Mouse (Mus musculus): ENCODE measurements around the gene Dhrs7. TPM values are rescaled to one million over a fixed set of nuclear protein-coding genes. Genes with fewer than 3 reads are reported as not detected.

Dhrs7 gene
- polyA plus RNA-seq, 1 experiment, result 23.9 TPM

GRCm38 (mm10) chr12:72683612-72684011 lies 18.9 kb upstream of the Dhrs7 start:
- H3K4me3 ChIP-seq (ENCODE audit: low read depth, low read length), result no peak overlapping the region
- H3K27ac ChIP-seq (ENCODE audit: insufficient read depth, low read depth, low read length), result no peak overlapping the region
- no peaks in the 10 kb centered on the region for H3K27me3 ChIP-seq (ENCODE audit: control insufficient read depth, insufficient read depth, low read length)
- TF ChIP-seq POLR2A (IDR thresholded peaks at IDR 0.05; ENCODE audit: low read depth, low read length) (no peak), CTCF (IDR thresholded peaks at IDR 0.05; ENCODE audit: extremely low read depth, insufficient read length, insufficient replicate concordance, low read depth, low read length) (no peak)
- no peaks in the 10 kb centered on the region for H3K36me3 ChIP-seq (ENCODE audit: control insufficient read depth, insufficient read depth, low read length)
- H3K4me1 ChIP-seq (ENCODE audit: control insufficient read depth, insufficient read depth, insufficient read length, low read length), result no peaks in the 10 kb centered on the region
- 89% methylated on average over 3 of the region's 3 CpGs for WGBS

- no peaks in the 10 kb centered on the region for H3K27me3 ChIP-seq (ENCODE audit: control insufficient read depth, insufficient read depth, low read length)
- TF ChIP-seq CTCF (IDR thresholded peaks at IDR 0.05; ENCODE audit: extremely low read depth, insufficient read length, insufficient replicate concordance, low read depth, low read length), result no peak
- TF ChIP-seq POLR2A (IDR thresholded peaks at IDR 0.05; ENCODE audit: low read depth, low read length), result no peak
- 57% methylated on average over 8 of the region's 8 CpGs for WGBS
Observed at GRCm38 (mm10) chr12:72682511-72683282, 18.0 kb upstream of the Dhrs7 start.

GRCm38 (mm10) chr12:72681919-72682318 lies 17.2 kb upstream of the Dhrs7 start:
- no peak overlapping the region for H3K4me3 ChIP-seq (ENCODE audit: low read depth, low read length)
- H3K36me3 ChIP-seq (ENCODE audit: control insufficient read depth, insufficient read depth, low read length), result no peaks in the 10 kb centered on the region
- no peak for TF ChIP-seq CTCF (IDR thresholded peaks at IDR 0.05; ENCODE audit: extremely low read depth, insufficient read length, insufficient replicate concordance, low read depth, low read length)
- TF ChIP-seq POLR2A (IDR thresholded peaks at IDR 0.05; ENCODE audit: low read depth, low read length), result no peak
- WGBS, result 94% methylated on average over 1 of the region's 1 CpGs
- no peaks in the 10 kb centered on the region for H3K27me3 ChIP-seq (ENCODE audit: control insufficient read depth, insufficient read depth, low read length)
- no peak overlapping the region for H3K27ac ChIP-seq (ENCODE audit: insufficient read depth, low read depth, low read length)
- H3K4me1 ChIP-seq (ENCODE audit: control insufficient read depth, insufficient read depth, insufficient read length, low read length), result no peaks in the 10 kb centered on the region

More at GRCm38 (mm10) chr12:72682511-72683282, 18.0 kb upstream of the Dhrs7 start:
- Histone ChIP-seq H3K4me1 (ENCODE audit: control insufficient read depth, insufficient read depth, insufficient read length, low read length) (no peaks in the 10 kb centered on the region), H3K4me3 (ENCODE audit: low read depth, low read length) (no peak overlapping the region), H3K27ac (ENCODE audit: insufficient read depth, low read depth, low read length) (no peak overlapping the region), H3K36me3 (ENCODE audit: control insufficient read depth, insufficient read depth, low read length) (no peaks in the 10 kb centered on the region)

GRCm38 (mm10) chr12:72679635-72680034 lies 14.9 kb upstream of the Dhrs7 start:
- Histone ChIP-seq H3K27ac (ENCODE audit: insufficient read depth, low read depth, low read length) (no peak overlapping the region), H3K4me1 (ENCODE audit: control insufficient read depth, insufficient read depth, insufficient read length, low read length) (no peaks in the 10 kb centered on the region), H3K27me3 (ENCODE audit: control insufficient read depth, insufficient read depth, low read length) (no peaks in the 10 kb centered on the region), H3K4me3 (ENCODE audit: low read depth, low read length) (no peak overlapping the region), H3K36me3 (ENCODE audit: control insufficient read depth, insufficient read depth, low read length) (no peaks in the 10 kb centered on the region)
- 69% methylated on average over 3 of the region's 3 CpGs for WGBS
- TF ChIP-seq POLR2A (IDR thresholded peaks at IDR 0.05; ENCODE audit: low read depth, low read length), result no peak
- TF ChIP-seq CTCF (IDR thresholded peaks at IDR 0.05; ENCODE audit: extremely low read depth, insufficient read length, insufficient replicate concordance, low read depth, low read length), result no peak

- 42% methylated on average over 2 of the region's 2 CpGs for WGBS
- peaks cover 4% of the 10 kb centered on the region; the same call in 1 of the 2 replicates for H3K4me1 ChIP-seq (ENCODE audit: control insufficient read depth, insufficient read depth, insufficient read length, low read length)
- TF ChIP-seq POLR2A (IDR thresholded peaks at IDR 0.05; ENCODE audit: low read depth, low read length) (no peak), CTCF (IDR thresholded peaks at IDR 0.05; ENCODE audit: extremely low read depth, insufficient read length, insufficient replicate concordance, low read depth, low read length) (no peak)
Observed at GRCm38 (mm10) chr12:72674820-72675219, 10.1 kb upstream of the Dhrs7 start.

GRCm38 (mm10) chr12:72674079-72674797 lies 9.5 kb upstream of the Dhrs7 start:
- WGBS, result 43% methylated on average over 7 of the region's 7 CpGs
- no peaks in the 10 kb centered on the region for H3K36me3 ChIP-seq (ENCODE audit: control insufficient read depth, insufficient read depth, low read length)
- H3K4me1 ChIP-seq (ENCODE audit: control insufficient read depth, insufficient read depth, insufficient read length, low read length), result peaks cover 4% of the 10 kb centered on the region; the same call in 1 of the 2 replicates
- TF ChIP-seq POLR2A (IDR thresholded peaks at IDR 0.05; ENCODE audit: low read depth, low read length) (no peak), CTCF (IDR thresholded peaks at IDR 0.05; ENCODE audit: extremely low read depth, insufficient read length, insufficient replicate concordance, low read depth, low read length) (no peak)
- no peak overlapping the region for H3K27ac ChIP-seq (ENCODE audit: insufficient read depth, low read depth, low read length)
- H3K27me3 ChIP-seq (ENCODE audit: control insufficient read depth, insufficient read depth, low read length), result no peaks in the 10 kb centered on the region
- H3K4me3 ChIP-seq (ENCODE audit: low read depth, low read length), result no peak overlapping the region

More at GRCm38 (mm10) chr12:72674820-72675219, 10.1 kb upstream of the Dhrs7 start:
- Histone ChIP-seq H3K27me3 (ENCODE audit: control insufficient read depth, insufficient read depth, low read length) (no peaks in the 10 kb centered on the region), H3K36me3 (ENCODE audit: control insufficient read depth, insufficient read depth, low read length) (no peaks in the 10 kb centered on the region), H3K27ac (ENCODE audit: insufficient read depth, low read depth, low read length) (no peak overlapping the region), H3K4me3 (ENCODE audit: low read depth, low read length) (no peak overlapping the region)
